Mouse (Mus musculus): ENCODE data around the gene Qpct.

- TF ChIP-seq POLR2A (IDR thresholded peaks at IDR 0.05; ENCODE audit: insufficient read depth, low read depth, low read length) (no peak), CTCF (IDR thresholded peaks at IDR 0.05; ENCODE audit: insufficient read depth, low read depth, low read length) (no peak)
Measured at GRCm38 (mm10) chr17:79133740-79134139, 82.0 kb downstream of the Qpct start.
